Mouse (Mus musculus): ENCODE data around the gene Ranbp9. TPM values are rescaled to one million over a fixed set of nuclear protein-coding genes. Genes with fewer than 3 reads are reported as not detected.

The Ranbp9 gene
- polyA plus RNA-seq, 1 experiment from 2014 or later: 15.3 TPM

- no peak for ATAC-seq (replicated peaks; ENCODE audit: low FRiP score)
- H3K4me1 ChIP-seq (replicated peaks; ENCODE audit: control insufficient read depth, insufficient read depth, low read length): peaks cover 5% of the 10 kb centered on the region; the same call in 1 of the 2 replicates
- no peaks in the 10 kb centered on the region for H3K36me3 ChIP-seq (ENCODE audit: control insufficient read depth, insufficient read depth, low read length)
- WGBS: 87% methylated on average over 9 of the region's 9 CpGs
- H3K9ac ChIP-seq (ENCODE audit: low read length): no peak overlapping the region
- no peak overlapping the region for H3K27ac ChIP-seq (ENCODE audit: low read depth, low read length)
- no peaks in the 10 kb centered on the region for H3K9me3 ChIP-seq (ENCODE audit: control insufficient read depth, low read length)
- no peak overlapping the region for H3K4me2 ChIP-seq (ENCODE audit: low read depth, low read length, severe bottlenecking)
- no peaks in the 10 kb centered on the region for H3K27me3 ChIP-seq (ENCODE audit: control insufficient read depth, insufficient read depth, low read length)
- DNase-seq (ENCODE audit: low spot score): no peak
- H3K4me3 ChIP-seq (ENCODE audit: low read depth, low read length): no peak overlapping the region
These were observed 118.7 kb downstream of the Ranbp9 start for GRCm38 (mm10) chr13:43362353-43362752.

DNA sequence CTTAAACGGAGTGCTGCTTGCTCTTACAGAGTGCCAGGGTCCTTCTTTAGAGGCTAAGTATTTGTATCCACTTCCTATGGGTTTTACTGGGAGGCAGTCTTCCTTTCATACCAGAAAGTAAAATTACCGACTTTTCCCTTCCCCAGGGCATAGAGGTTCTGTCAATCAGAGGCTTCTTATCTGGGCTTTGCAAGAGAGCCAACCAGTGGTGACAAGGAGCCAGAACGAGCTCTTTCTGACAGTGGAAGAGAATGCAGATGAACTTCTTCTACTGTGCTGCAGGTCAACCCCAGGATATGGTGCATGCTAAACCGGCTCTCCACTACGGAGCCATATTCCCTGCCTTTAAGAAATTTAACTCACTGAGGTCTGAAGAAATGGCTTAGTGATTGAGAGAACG, 120.5 kb downstream of the Ranbp9 start:
- no peaks in the 10 kb centered on the region for H3K27me3 ChIP-seq (ENCODE audit: control insufficient read depth, insufficient read depth, low read length)
- WGBS: 63% methylated on average over 6 of the region's 6 CpGs
- no peak for DNase-seq (ENCODE audit: low spot score)
- no peaks in the 10 kb centered on the region for H3K36me3 ChIP-seq (ENCODE audit: control insufficient read depth, insufficient read depth, low read length)
- H3K27ac ChIP-seq (ENCODE audit: low read depth, low read length): no peak overlapping the region
- no peak for ATAC-seq (replicated peaks; ENCODE audit: low FRiP score)
- peaks cover 2% of the 10 kb centered on the region; the same call in 1 of the 2 replicates for H3K4me1 ChIP-seq (replicated peaks; ENCODE audit: control insufficient read depth, insufficient read depth, low read length)
- no peak overlapping the region for H3K9ac ChIP-seq (ENCODE audit: low read length)
- H3K9me3 ChIP-seq (ENCODE audit: control insufficient read depth, low read length): no peaks in the 10 kb centered on the region
- H3K4me2 ChIP-seq (ENCODE audit: low read depth, low read length, severe bottlenecking): no peak overlapping the region
- no peak overlapping the region for H3K4me3 ChIP-seq (ENCODE audit: low read depth, low read length)

GRCm38 (mm10) chr13:43356346-43357125, 124.5 kb downstream of the Ranbp9 start:
- Histone ChIP-seq H3K9ac (ENCODE audit: low read length) (no peak overlapping the region), H3K4me3 (ENCODE audit: low read depth, low read length) (no peak overlapping the region), H3K36me3 (ENCODE audit: control insufficient read depth, insufficient read depth, low read length) (no peaks in the 10 kb centered on the region), H3K27ac (ENCODE audit: low read depth, low read length) (no peak overlapping the region), H3K27me3 (ENCODE audit: control insufficient read depth, insufficient read depth, low read length) (no peaks in the 10 kb centered on the region), H3K4me2 (ENCODE audit: low read depth, low read length, severe bottlenecking) (no peak overlapping the region), H3K9me3 (ENCODE audit: control insufficient read depth, low read length) (no peaks in the 10 kb centered on the region), H3K4me1 (replicated peaks; ENCODE audit: control insufficient read depth, insufficient read depth, low read length) (no peaks in the 10 kb centered on the region)
- ATAC-seq (replicated peaks; ENCODE audit: low FRiP score) (no peak), DNase-seq (ENCODE audit: low spot score) (no peak)
- whole genome bisulfite sequencing: 88% methylated on average over 14 of the region's 14 CpGs

DNA sequence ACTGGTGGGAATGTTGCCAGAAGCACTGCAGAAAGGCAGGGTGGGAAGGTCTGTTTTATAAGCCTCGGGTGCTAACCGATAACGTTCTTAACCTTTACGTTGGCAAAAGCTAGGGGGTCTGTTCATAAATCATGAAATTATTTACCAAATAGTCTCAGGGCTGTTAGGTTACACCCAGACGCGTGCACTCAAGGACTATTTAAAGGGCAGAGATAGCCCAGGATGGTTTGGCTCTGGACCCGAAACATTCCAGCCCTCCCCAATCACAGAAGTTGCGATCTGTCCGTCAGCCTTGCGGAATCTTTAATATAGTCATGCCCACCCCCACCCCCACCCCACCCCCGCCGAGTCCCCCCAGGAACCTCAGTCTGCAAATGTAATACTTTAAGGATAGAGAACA, 126.7 kb downstream of the Ranbp9 start:
- no peaks in the 10 kb centered on the region for H3K27me3 ChIP-seq (ENCODE audit: control insufficient read depth, insufficient read depth, low read length)
- no peaks in the 10 kb centered on the region for H3K36me3 ChIP-seq (ENCODE audit: control insufficient read depth, insufficient read depth, low read length)
- ATAC-seq (replicated peaks; ENCODE audit: low FRiP score) (no peak), DNase-seq (ENCODE audit: low spot score) (no peak)
- no peaks in the 10 kb centered on the region for H3K4me1 ChIP-seq (replicated peaks; ENCODE audit: control insufficient read depth, insufficient read depth, low read length)
- no peak overlapping the region for H3K9ac ChIP-seq (ENCODE audit: low read length)
- no peaks in the 10 kb centered on the region for H3K9me3 ChIP-seq (ENCODE audit: control insufficient read depth, low read length)
- H3K27ac ChIP-seq (ENCODE audit: low read depth, low read length): no peak overlapping the region
- no peak overlapping the region for H3K4me2 ChIP-seq (ENCODE audit: low read depth, low read length, severe bottlenecking)
- 88% methylated on average over 12 of the region's 12 CpGs for WGBS
- H3K4me3 ChIP-seq (ENCODE audit: low read depth, low read length): no peak overlapping the region

GRCm38 (mm10) chr13:43353356-43353755, 127.7 kb downstream of the Ranbp9 start:
- Histone ChIP-seq H3K27me3 (ENCODE audit: control insufficient read depth, insufficient read depth, low read length) (no peaks in the 10 kb centered on the region), H3K36me3 (ENCODE audit: control insufficient read depth, insufficient read depth, low read length) (no peaks in the 10 kb centered on the region), H3K9ac (ENCODE audit: low read length) (no peak overlapping the region), H3K4me2 (ENCODE audit: low read depth, low read length, severe bottlenecking) (no peak overlapping the region), H3K27ac (ENCODE audit: low read depth, low read length) (no peak overlapping the region), H3K4me3 (ENCODE audit: low read depth, low read length) (no peak overlapping the region), H3K4me1 (replicated peaks; ENCODE audit: control insufficient read depth, insufficient read depth, low read length) (no peaks in the 10 kb centered on the region), H3K9me3 (ENCODE audit: control insufficient read depth, low read length) (no peaks in the 10 kb centered on the region)
- DNase-seq (ENCODE audit: low spot score) (no peak), ATAC-seq (replicated peaks; ENCODE audit: low FRiP score) (no peak)
- 82% methylated on average over 4 of the region's 4 CpGs for WGBS

Other genes starting within 250 kb of the Ranbp9 start
- gene Gfod1, start 177.1 kb downstream of the Ranbp9 start, polyA plus RNA-seq (2014; fragmentation: Nextera tagmentation; extraction: Ambion mirVana): 0.39 and 0.45 TPM in 2 replicates
- gene Sirt5, start 115.8 kb downstream of the Ranbp9 start, polyA plus RNA-seq (2014; fragmentation: Nextera tagmentation; extraction: Ambion mirVana): 28.9 and 30.6 TPM in 2 replicates
- gene Nol7, start 82.9 kb downstream of the Ranbp9 start, polyA plus RNA-seq (2014; fragmentation: Nextera tagmentation; extraction: Ambion mirVana): 214 and 258 TPM in 2 replicates
- 12.2 and 12.9 TPM in 2 replicates for gene Mcur1, start 78.9 kb upstream of the Ranbp9 start, polyA plus RNA-seq (2014; fragmentation: Nextera tagmentation; extraction: Ambion mirVana)
- 10.0 and 13.5 TPM in 2 replicates for gene Rnf182, start 134.4 kb upstream of the Ranbp9 start, polyA plus RNA-seq (2014; fragmentation: Nextera tagmentation; extraction: Ambion mirVana)